Mouse (Mus musculus): ENCODE data around the gene Gm5475. TPM values are rescaled to one million over a fixed set of nuclear protein-coding genes. Genes with fewer than 3 reads are reported as not detected.

The Gm5475 gene
- polyA plus RNA-seq, 1 experiment from 2014 or later: 0.14 TPM

DNA sequence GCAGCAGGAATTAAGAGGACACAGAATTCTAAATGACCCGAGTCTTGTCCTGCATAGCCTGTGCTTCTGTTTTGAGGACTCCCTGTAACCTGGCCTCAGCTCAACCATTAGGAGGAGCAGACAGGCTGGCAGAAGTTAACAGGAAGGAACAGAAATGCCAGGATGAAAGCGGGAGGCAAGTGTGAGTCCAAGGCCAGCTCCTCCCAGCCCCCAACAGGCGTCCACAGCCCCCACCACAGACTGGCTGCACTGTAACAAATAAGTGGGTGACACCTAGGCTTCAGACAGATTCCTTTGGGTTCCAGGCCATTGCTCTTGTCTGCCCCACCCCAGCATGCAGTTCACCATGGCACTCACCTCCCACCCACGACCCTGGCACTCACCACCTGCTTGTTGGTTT lies 19.1 kb upstream of the Gm5475 start:
- H3K9me3 ChIP-seq (replicated peaks; ENCODE audit: control insufficient read depth, low read length): no peaks in the 10 kb centered on the region
- 88% methylated on average over 4 of the region's 4 CpGs for WGBS
- H3K4me2 ChIP-seq (ENCODE audit: low read depth, low read length): no peak overlapping the region
- no peaks in the 10 kb centered on the region for H3K27me3 ChIP-seq (ENCODE audit: control insufficient read depth, insufficient read depth, low read length)
- DNase-seq (ENCODE audit: low spot score): no peak
- no peak for ATAC-seq (replicated peaks; ENCODE audit: insufficient number of reproducible peaks, low FRiP score, low TSS enrichment, low read depth)
- H3K27ac ChIP-seq (replicated peaks; ENCODE audit: low read depth, low read length): no peak overlapping the region
- H3K9ac ChIP-seq (replicated peaks; ENCODE audit: low read length): no peak overlapping the region
- H3K36me3 ChIP-seq (replicated peaks; ENCODE audit: control insufficient read depth, insufficient read depth, low read depth, low read length): peaks cover 9% of the 10 kb centered on the region
- no peak overlapping the region for H3K4me3 ChIP-seq (ENCODE audit: low read depth, low read length)
- no peaks in the 10 kb centered on the region for H3K4me1 ChIP-seq (ENCODE audit: control insufficient read depth, insufficient read depth, low read length)

DNA sequence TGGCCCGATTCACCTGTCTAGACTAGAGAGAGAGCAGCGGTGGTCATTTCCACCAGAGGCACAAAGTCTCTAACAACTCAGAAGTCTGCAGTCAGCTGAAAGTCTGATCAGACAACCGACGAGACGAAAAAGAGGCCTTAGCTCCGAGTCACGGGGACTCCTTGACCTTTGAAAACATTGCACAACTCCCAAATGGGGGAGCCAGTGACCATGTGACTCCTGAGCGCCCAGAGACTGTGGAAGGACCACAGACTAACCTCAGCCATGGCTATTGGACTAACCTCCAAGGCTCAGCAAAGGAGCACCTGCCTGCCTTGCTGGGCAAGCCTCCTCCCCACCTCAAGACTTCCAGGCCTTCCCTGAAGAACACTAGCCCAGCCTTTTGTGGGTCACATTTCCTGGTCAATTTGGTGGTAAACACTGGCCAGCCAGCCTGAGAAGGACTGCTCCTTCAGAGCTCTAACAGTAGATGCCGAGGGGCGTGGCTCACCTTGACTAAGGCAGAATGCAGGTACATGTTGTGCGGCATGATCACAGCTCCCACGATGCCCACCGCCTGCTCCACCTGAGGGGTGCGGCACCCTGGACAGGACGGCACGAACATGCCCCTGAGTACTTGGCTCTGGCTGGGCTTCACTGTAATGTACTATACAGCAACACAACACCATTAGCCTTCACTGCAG lies 18.5 kb upstream of the Gm5475 start:
- Histone ChIP-seq H3K27me3 (ENCODE audit: control insufficient read depth, insufficient read depth, low read length) (no peaks in the 10 kb centered on the region), H3K36me3 (replicated peaks; ENCODE audit: control insufficient read depth, insufficient read depth, low read depth, low read length) (peaks cover 9% of the 10 kb centered on the region), H3K4me1 (ENCODE audit: control insufficient read depth, insufficient read depth, low read length) (no peaks in the 10 kb centered on the region), H3K9ac (replicated peaks; ENCODE audit: low read length) (no peak overlapping the region), H3K9me3 (replicated peaks; ENCODE audit: control insufficient read depth, low read length) (no peaks in the 10 kb centered on the region), H3K4me2 (ENCODE audit: low read depth, low read length) (no peak overlapping the region), H3K27ac (replicated peaks; ENCODE audit: low read depth, low read length) (no peak overlapping the region), H3K4me3 (ENCODE audit: low read depth, low read length) (no peak overlapping the region)
- 91% methylated on average over 16 of the region's 16 CpGs for WGBS
- ATAC-seq (replicated peaks; ENCODE audit: insufficient number of reproducible peaks, low FRiP score, low TSS enrichment, low read depth) (no peak), DNase-seq (ENCODE audit: low spot score) (no peak)

DNA sequence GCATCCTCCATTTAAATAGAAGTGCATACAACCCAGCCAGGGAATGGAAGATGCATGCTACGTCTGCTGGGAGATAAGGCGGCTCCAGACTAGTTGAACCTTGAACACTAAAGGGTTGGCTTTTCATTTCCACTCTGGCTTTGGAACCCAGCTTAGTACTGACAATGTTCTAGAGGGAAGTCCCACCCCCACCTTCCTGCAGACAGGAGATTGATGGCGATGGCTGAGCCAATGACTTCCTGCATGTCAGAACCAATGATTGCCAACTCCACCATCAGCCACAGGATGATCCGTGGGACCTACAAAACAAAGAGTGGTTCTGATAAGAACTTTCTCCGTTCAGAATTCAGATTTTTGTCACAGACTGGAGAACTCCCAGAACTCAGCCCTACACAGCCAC lies 15.9 kb upstream of the Gm5475 start:
- Histone ChIP-seq H3K4me1 (ENCODE audit: control insufficient read depth, insufficient read depth, low read length) (no peaks in the 10 kb centered on the region), H3K36me3 (replicated peaks; ENCODE audit: control insufficient read depth, insufficient read depth, low read depth, low read length) (peaks cover 3% of the 10 kb centered on the region; the same call in 1 of the 2 replicates), H3K9ac (replicated peaks; ENCODE audit: low read length) (no peak overlapping the region), H3K4me2 (ENCODE audit: low read depth, low read length) (no peak overlapping the region), H3K27ac (replicated peaks; ENCODE audit: low read depth, low read length) (no peak overlapping the region), H3K9me3 (replicated peaks; ENCODE audit: control insufficient read depth, low read length) (no peaks in the 10 kb centered on the region), H3K27me3 (ENCODE audit: control insufficient read depth, insufficient read depth, low read length) (no peaks in the 10 kb centered on the region), H3K4me3 (ENCODE audit: low read depth, low read length) (no peak overlapping the region)
- no peak for DNase-seq (ENCODE audit: low spot score)
- WGBS: 84% methylated on average over 5 of the region's 5 CpGs
- ATAC-seq (replicated peaks; ENCODE audit: insufficient number of reproducible peaks, low FRiP score, low TSS enrichment, low read depth): no peak

DNA sequence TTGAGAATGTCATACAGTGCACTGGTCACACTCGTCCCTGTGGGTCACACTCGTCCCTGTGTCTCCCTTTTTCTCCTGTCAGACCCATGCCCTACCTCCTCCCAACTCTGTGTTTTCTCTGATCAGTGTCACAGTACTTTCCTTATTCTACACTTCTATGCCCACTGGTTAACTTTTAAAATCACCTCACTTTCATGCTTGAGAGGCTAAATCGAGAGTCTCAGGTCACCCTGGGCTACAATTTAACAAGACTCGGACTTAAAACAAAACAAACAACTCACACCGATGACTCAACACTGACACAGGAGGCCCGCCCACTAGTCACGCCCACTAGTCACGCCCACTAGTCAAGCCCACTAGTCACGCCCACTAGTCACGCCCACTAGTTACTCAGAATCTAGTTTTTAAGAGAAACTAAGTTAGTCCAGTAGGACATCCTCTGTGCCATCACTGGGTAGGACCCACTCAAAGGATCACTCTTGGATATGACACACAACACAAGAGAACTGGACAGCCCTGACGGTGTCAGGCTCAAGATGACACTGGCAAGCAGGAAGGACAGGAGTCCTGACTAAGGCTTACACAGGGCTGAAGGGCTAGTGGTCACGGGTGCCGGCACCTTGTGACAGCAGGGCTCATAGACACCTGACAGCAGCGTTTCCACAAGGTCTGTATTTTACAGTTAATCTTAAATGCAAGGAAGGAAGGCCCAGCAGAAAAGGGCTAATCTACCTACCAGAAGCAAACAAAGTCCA lies 10.9 kb upstream of the Gm5475 start:
- no peak overlapping the region for H3K27ac ChIP-seq (replicated peaks; ENCODE audit: low read depth, low read length)
- WGBS: 66% methylated on average over 14 of the region's 14 CpGs
- DNase-seq (ENCODE audit: low spot score) (peak; percentile 14), ATAC-seq (replicated peaks; ENCODE audit: insufficient number of reproducible peaks, low FRiP score, low TSS enrichment, low read depth) (no peak)
- no peak overlapping the region for H3K4me2 ChIP-seq (ENCODE audit: low read depth, low read length)
- H3K36me3 ChIP-seq (replicated peaks; ENCODE audit: control insufficient read depth, insufficient read depth, low read depth, low read length): no peaks in the 10 kb centered on the region; the same call in 1 of the 2 replicates
- no peak overlapping the region for H3K9ac ChIP-seq (replicated peaks; ENCODE audit: low read length)
- H3K9me3 ChIP-seq (replicated peaks; ENCODE audit: control insufficient read depth, low read length): no peaks in the 10 kb centered on the region
- no peak overlapping the region for H3K4me3 ChIP-seq (ENCODE audit: low read depth, low read length)
- no peaks in the 10 kb centered on the region for H3K27me3 ChIP-seq (ENCODE audit: control insufficient read depth, insufficient read depth, low read length)
- no peaks in the 10 kb centered on the region for H3K4me1 ChIP-seq (ENCODE audit: control insufficient read depth, insufficient read depth, low read length)

DNA sequence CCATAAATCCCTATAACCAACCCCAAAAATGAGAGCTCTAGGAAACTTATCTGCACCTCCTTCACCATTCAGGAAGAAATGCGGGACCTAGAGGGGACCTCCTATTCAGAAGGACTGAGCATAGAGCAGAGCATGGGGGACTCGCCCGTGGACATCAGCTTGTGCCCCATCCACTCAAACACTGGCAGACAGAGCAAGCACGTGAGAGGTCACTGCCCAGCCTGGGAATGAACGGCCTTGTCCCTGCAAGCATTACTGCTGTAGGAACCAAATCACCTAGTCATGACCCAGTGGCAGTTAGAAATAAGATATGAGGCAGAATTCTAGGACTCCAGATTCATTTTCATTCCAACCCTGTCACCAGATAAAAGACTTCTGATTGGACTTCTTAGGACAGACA lies 10.2 kb upstream of the Gm5475 start:
- H3K36me3 ChIP-seq (replicated peaks; ENCODE audit: control insufficient read depth, insufficient read depth, low read depth, low read length): no peaks in the 10 kb centered on the region; the same call in 1 of the 2 replicates
- no peak overlapping the region for H3K4me2 ChIP-seq (ENCODE audit: low read depth, low read length)
- no peaks in the 10 kb centered on the region for H3K27me3 ChIP-seq (ENCODE audit: control insufficient read depth, insufficient read depth, low read length)
- no peaks in the 10 kb centered on the region for H3K9me3 ChIP-seq (replicated peaks; ENCODE audit: control insufficient read depth, low read length)
- ATAC-seq (replicated peaks; ENCODE audit: insufficient number of reproducible peaks, low FRiP score, low TSS enrichment, low read depth) (no peak), DNase-seq (ENCODE audit: low spot score) (no peak)
- no peak overlapping the region for H3K9ac ChIP-seq (replicated peaks; ENCODE audit: low read length)
- WGBS: 85% methylated on average over 5 of the region's 5 CpGs
- H3K27ac ChIP-seq (replicated peaks; ENCODE audit: low read depth, low read length): no peak overlapping the region
- no peaks in the 10 kb centered on the region for H3K4me1 ChIP-seq (ENCODE audit: control insufficient read depth, insufficient read depth, low read length)
- H3K4me3 ChIP-seq (ENCODE audit: low read depth, low read length): no peak overlapping the region

DNA sequence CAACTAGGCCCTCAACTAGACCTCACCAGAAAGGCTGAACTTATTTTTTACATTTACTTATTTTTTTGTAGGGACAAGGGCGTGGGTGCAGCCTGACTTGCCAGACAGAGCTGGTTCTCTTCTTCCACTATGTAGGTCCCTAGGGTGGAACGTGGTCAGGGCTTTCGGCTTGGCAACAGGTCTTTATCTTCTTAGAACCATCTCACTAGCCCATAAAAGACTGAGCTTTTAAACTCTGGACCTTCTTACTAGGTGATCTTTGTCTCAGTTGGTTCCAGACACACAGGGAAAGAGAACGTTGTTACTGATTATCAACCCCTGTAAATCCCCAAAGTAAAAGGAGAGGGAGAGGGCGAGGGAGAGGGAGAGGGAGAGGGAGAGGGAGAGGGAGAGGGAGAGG lies 8.6 kb upstream of the Gm5475 start:
- peaks cover 2% of the 10 kb centered on the region; the same call in 1 of the 2 replicates for H3K4me1 ChIP-seq (ENCODE audit: control insufficient read depth, insufficient read depth, low read length)
- no peaks in the 10 kb centered on the region for H3K27me3 ChIP-seq (ENCODE audit: control insufficient read depth, insufficient read depth, low read length)
- H3K4me3 ChIP-seq (ENCODE audit: low read depth, low read length): no peak overlapping the region
- DNase-seq (ENCODE audit: low spot score) (no peak), ATAC-seq (replicated peaks; ENCODE audit: insufficient number of reproducible peaks, low FRiP score, low TSS enrichment, low read depth) (no peak)
- H3K9ac ChIP-seq (replicated peaks; ENCODE audit: low read length): no peak overlapping the region
- no peak overlapping the region for H3K27ac ChIP-seq (replicated peaks; ENCODE audit: low read depth, low read length)
- H3K9me3 ChIP-seq (replicated peaks; ENCODE audit: control insufficient read depth, low read length): no peaks in the 10 kb centered on the region
- no peaks in the 10 kb centered on the region; the same call in 1 of the 2 replicates for H3K36me3 ChIP-seq (replicated peaks; ENCODE audit: control insufficient read depth, insufficient read depth, low read depth, low read length)
- WGBS: 86% methylated on average over 4 of the region's 5 CpGs
- H3K4me2 ChIP-seq (ENCODE audit: low read depth, low read length): no peak overlapping the region

DNA sequence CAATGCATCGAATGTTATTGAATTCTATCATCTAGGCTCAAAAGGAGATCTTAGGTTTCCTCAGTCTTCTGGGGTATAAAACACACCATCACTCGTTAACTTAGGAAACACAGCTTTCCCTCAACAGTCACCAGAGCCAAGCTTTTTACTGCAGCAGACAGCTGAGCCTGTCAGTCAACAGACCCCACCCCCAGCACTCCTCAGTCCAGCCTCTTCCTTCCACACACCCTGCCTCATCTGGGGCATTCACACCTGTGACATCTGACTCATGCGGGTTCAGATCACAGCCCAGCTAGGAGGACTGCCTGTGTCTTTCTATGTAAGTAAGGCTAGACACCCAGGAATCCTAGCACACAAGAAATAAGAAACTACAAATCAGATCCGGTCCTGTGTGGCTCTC lies 7.9 kb upstream of the Gm5475 start:
- no peak for ATAC-seq (replicated peaks; ENCODE audit: insufficient number of reproducible peaks, low FRiP score, low TSS enrichment, low read depth)
- no peak overlapping the region for H3K4me2 ChIP-seq (ENCODE audit: low read depth, low read length)
- H3K36me3 ChIP-seq (replicated peaks; ENCODE audit: control insufficient read depth, insufficient read depth, low read depth, low read length): no peaks in the 10 kb centered on the region; the same call in 1 of the 2 replicates
- DNase-seq (ENCODE audit: low spot score): no peak
- no peak overlapping the region for H3K27ac ChIP-seq (replicated peaks; ENCODE audit: low read depth, low read length)
- peaks cover 2% of the 10 kb centered on the region; the same call in 1 of the 2 replicates for H3K4me1 ChIP-seq (ENCODE audit: control insufficient read depth, insufficient read depth, low read length)
- no peak overlapping the region for H3K9ac ChIP-seq (replicated peaks; ENCODE audit: low read length)
- H3K9me3 ChIP-seq (replicated peaks; ENCODE audit: control insufficient read depth, low read length): no peaks in the 10 kb centered on the region
- no peaks in the 10 kb centered on the region for H3K27me3 ChIP-seq (ENCODE audit: control insufficient read depth, insufficient read depth, low read length)
- 71% methylated on average over 4 of the region's 4 CpGs for WGBS
- H3K4me3 ChIP-seq (ENCODE audit: low read depth, low read length): no peak overlapping the region

DNA sequence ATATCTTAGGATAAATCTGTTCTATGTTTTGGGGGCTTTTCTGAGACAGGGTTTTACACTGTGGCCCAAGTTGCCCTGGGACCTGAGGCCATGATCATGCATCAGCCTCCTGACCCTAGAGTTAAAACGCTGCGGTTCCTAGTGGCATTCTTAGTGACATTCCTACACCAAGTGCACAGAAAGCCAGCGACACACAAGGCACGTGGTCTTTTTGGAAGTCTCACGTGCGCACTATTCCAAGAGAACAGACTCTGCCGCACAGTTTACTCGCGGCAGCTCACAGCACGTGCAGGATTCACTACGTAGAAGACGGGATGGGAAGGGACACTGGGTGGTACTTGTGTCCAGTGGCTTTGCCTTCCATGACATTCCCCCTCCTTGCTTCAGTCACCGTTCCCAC lies 7.0 kb upstream of the Gm5475 start:
- no peak overlapping the region for H3K9ac ChIP-seq (replicated peaks; ENCODE audit: low read length)
- DNase-seq (ENCODE audit: low spot score): no peak
- H3K9me3 ChIP-seq (replicated peaks; ENCODE audit: control insufficient read depth, low read length): no peaks in the 10 kb centered on the region
- no peak overlapping the region for H3K4me3 ChIP-seq (ENCODE audit: low read depth, low read length)
- H3K4me1 ChIP-seq (ENCODE audit: control insufficient read depth, insufficient read depth, low read length): peaks cover 2% of the 10 kb centered on the region; the same call in 1 of the 2 replicates
- no peaks in the 10 kb centered on the region for H3K27me3 ChIP-seq (ENCODE audit: control insufficient read depth, insufficient read depth, low read length)
- no peaks in the 10 kb centered on the region; the same call in 1 of the 2 replicates for H3K36me3 ChIP-seq (replicated peaks; ENCODE audit: control insufficient read depth, insufficient read depth, low read depth, low read length)
- no peak for ATAC-seq (replicated peaks; ENCODE audit: insufficient number of reproducible peaks, low FRiP score, low TSS enrichment, low read depth)
- no peak overlapping the region for H3K4me2 ChIP-seq (ENCODE audit: low read depth, low read length)
- H3K27ac ChIP-seq (replicated peaks; ENCODE audit: low read depth, low read length): no peak overlapping the region
- WGBS: 91% methylated on average over 13 of the region's 13 CpGs
